Mouse (Mus musculus) E14TG2a.4 (cell line): ENCODE results near the gene Cdh12.

ENCODE experiments used
- CTCF ChIP-seq: conservative IDR thresholded peaks from 2 replicates; pipeline ENCODE4 v1.5.1; 2014; ENCODE audit warnings: low read length
- POU5F1 ChIP-seq: IDR thresholded peaks from 2 replicates; pipeline ENCODE4 v1.6.1; 2014; ENCODE audit warnings: low read length, borderline replicate concordance

DNA sequence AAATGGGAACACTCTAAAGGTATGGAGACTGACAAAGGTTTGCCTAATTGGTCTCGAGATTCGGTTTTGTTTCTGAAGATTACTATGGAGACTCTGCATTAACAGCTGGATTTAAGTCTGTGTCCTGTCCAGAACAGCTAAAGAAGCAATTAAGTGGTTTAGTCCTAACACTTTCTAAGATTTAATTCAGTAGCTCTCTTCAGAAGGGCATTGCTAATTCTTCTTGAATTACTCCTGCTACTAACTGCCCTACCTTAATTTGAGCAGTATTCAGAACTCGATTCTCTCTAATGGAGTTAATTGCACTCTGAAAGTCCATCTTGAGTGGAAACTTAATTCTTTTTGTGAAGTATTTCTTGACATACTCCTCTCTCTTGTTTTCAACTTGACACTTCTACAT lies 9.4 kb downstream of the Cdh12 start:
- TF ChIP-seq CTCF (no peak), POU5F1 (no peak)
